Mouse (Mus musculus): Measurements from ENCODE around the gene Htr5a.

GRCm38 (mm10) chr5:27821161-27821560 lies 20.8 kb upstream of the Htr5a start:
- no peak for TF ChIP-seq POLR2AphosphoS5 (IDR thresholded peaks at IDR 0.05; ENCODE audit: insufficient replicate concordance, low read depth, low read length)
- TF ChIP-seq CTCF (IDR thresholded peaks at IDR 0.05; ENCODE audit: low read depth, low read length): no peak
